Mouse (Mus musculus): Measurements from ENCODE around the gene Klf9. TPM values are rescaled to one million over a fixed set of nuclear protein-coding genes. Genes with fewer than 3 reads are reported as not detected.

The Klf9 gene
- total RNA-seq, 2 experiments from 2014 or later: 2.9 to 4.5 TPM

DNA sequence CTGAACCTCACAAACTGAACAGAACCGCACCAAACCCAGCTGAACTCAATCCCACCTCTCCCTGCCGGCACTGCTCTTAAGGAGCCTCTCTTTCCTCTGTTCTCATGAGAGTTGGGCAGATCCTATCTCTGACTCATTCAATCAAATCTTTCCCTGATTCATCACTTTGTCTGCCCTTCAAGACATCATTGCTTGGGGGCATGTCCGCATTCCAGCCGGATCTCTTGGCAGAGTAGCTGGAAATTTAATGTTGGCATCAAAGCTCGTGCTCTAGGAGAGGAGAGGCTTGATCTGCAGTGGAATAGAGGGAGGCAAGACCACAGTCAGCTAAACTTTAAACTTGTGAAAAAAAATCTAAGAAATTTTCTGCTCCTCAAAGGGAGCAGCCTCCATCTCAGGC, 61.1 kb downstream of the Klf9 start:
- no peak for ATAC-seq (replicated peaks; ENCODE audit: low FRiP score, poor library complexity, severe bottlenecking)

DNA sequence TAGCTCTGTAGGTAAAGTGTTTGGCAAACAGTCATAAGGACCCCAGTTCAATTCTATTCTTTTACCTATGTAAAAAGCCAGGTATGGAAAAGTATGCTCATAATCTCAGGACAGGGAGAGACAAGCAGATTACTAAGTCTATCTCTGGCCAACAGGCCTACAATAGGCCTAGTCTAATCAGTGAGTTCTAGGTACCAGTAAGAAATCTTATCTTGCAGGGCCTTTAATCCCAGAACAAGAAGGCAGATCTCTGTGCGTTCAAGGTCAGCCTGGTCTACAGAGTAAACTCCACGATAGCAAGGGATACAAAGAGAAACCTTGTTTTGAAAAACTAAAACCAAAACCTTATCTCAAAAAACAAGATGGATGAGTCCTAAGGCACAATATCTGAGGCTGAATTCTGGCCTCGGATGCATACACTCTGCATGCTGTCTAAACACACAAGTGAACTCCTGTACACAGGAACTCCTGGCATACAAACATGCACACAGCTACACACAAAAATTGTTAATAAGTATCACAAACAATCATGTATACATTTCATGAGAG, 62.6 kb downstream of the Klf9 start:
- ATAC-seq (replicated peaks; ENCODE audit: low FRiP score, poor library complexity, severe bottlenecking): no peak

DNA sequence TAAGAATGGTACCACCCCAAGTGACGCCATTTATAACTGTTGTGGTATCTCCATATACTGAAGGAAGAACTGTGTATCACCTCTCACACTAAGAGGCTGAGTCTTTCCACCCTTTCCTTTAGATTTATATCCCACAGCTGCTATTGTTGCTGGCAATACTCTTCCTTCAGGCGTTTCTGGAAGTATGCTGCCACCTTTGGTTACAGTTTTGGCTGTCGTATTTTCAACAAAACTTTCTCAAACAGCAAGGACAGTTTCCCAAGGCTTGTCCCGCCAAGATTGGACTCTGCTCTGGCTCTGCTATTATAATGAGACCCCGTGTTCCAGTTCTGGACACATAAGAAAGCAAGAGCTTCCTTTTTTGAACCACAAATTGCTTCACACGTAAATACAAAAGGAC, 70.3 kb downstream of the Klf9 start:
- ATAC-seq (replicated peaks; ENCODE audit: low FRiP score, poor library complexity, severe bottlenecking): no peak

DNA sequence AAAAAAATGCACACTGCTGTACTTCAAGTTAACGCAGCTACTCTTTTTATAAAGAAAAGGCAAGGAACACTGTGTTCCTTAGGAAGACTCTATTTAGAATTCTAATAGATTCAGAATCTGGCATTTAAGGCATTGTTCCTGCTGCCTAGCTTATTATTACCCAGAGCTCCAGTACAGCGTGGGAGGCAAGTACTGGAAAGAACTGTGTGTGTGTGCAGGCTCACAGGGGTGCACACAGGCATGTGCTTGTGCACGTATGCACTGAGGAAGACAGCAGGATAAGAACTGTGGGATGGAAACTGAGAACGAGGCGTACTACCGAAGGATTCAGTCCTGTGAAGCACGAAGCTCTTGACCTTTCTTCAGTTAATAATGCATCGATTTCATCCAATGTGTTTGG, 73.3 kb downstream of the Klf9 start:
- no peak for ATAC-seq (replicated peaks; ENCODE audit: low FRiP score, poor library complexity, severe bottlenecking)

Other genes starting within 250 kb of the Klf9 start
- gene Smc5, start 132.7 kb downstream of the Klf9 start, total RNA-seq (2015; ENCODE audit: low replicate concordance): 56.6 and 88.9 TPM in 2 replicates
- gene Smc5, start 132.7 kb downstream of the Klf9 start, total RNA-seq (2017; ENCODE audit: low replicate concordance): 50.8 and 108 TPM in 2 replicates